In genomic region chr3:51097362-51097761, GRCm38 (mm10) we compare ENCODE assay signal across 12 mouse cellular contexts.
DNase-seq lines count a peak whose midpoint lies in the region; ATAC-seq and TF ChIP-seq lines count a peak whose summit lies in the region.
"Had no signal": no experiment of that assay in that cellular context is flagged by ENCODE, and none has a peak within 500 bp of the region (broad histone marks: within the 10 kb centered on the region; RNA-seq: fewer than 3 reads in every experiment).

No protein-coding gene starts in this region.

- no peaks in the 10 kb centered on the region for H3K36me3 ChIP-seq in hindbrain, embryonic 15.5 days
- no peaks in the 10 kb centered on the region for H3K36me3 ChIP-seq in midbrain, embryonic 12.5 days

- TF ChIP-seq POLR2A in brain, embryonic 14.5 days (IDR thresholded peaks at IDR 0.05; ENCODE audit: borderline replicate concordance, extremely low read depth, insufficient read depth, insufficient read length, poor library complexity, severe bottlenecking) = no peak

- H3K4me2 ChIP-seq in hindbrain, embryonic 15.5 days = no peak overlapping the region
- H3K4me2 ChIP-seq in midbrain, embryonic 12.5 days (replicated peaks) = no peak overlapping the region
- H3K4me2 ChIP-seq: heart, embryonic 11.5 days had no signal

- no peak overlapping the region for H3K9ac ChIP-seq in hindbrain, embryonic 15.5 days
- H3K9ac ChIP-seq in midbrain, embryonic 12.5 days (replicated peaks) = no peak overlapping the region

- peaks cover 29% of the 10 kb centered on the region for H3K4me1 ChIP-seq in hindbrain, embryonic 15.5 days (replicated peaks)
- peaks cover 27% of the 10 kb centered on the region for H3K4me1 ChIP-seq in midbrain, embryonic 12.5 days

- H3K4me3 ChIP-seq in hindbrain, embryonic 15.5 days = no peak overlapping the region
- H3K4me3 ChIP-seq in midbrain, embryonic 12.5 days = no peak overlapping the region

- peak overlapping the region; percentile 52 for H3K27ac ChIP-seq in hindbrain, embryonic 15.5 days (replicated peaks)
- peak overlapping the region; percentile 58 for H3K27ac ChIP-seq in midbrain, embryonic 12.5 days (replicated peaks)

- peak; percentile 90 for ATAC-seq in frontal cortex, adult (ENCODE audit: low TSS enrichment)
- no peak for ATAC-seq in hindbrain, embryonic 15.5 days (ENCODE audit: low FRiP score, low read depth)
- ATAC-seq in midbrain, embryonic 12.5 days (ENCODE audit: low FRiP score, low read depth) = 0 out of 2 replicates have a peak, but pooled peaks have one; percentile 44
- ATAC-seq: lung, postnatal 0 days had no signal

- no peak for TF ChIP-seq CTCF in brain, embryonic 14.5 days (IDR thresholded peaks at IDR 0.05; ENCODE audit: borderline replicate concordance, extremely low read depth, insufficient read depth, insufficient read length)

- H3K9me3 ChIP-seq in hindbrain, embryonic 15.5 days = no peaks in the 10 kb centered on the region
- H3K9me3 ChIP-seq in midbrain, embryonic 12.5 days = no peaks in the 10 kb centered on the region

- 61% methylated on average over 10 of the region's 10 CpGs for WGBS in hindbrain, embryonic 15.5 days
- 71% methylated on average over 10 of the region's 10 CpGs for WGBS in midbrain, embryonic 12.5 days

- DNase-seq in frontal cortex, postnatal 25 days (ENCODE audit: low spot score in 2 of 2) = no peak
- DNase-seq in brain, embryonic 14.5 days (ENCODE audit: low read depth) = peak; percentile 74
- no peak for DNase-seq in yolk sac, embryonic 10.5 days (ENCODE audit: low spot score)
- no peak for DNase-seq in thymus, postnatal 4 days
- no peak for DNase-seq in cerebellum, adult 11-12 months
- DNase-seq: kidney, postnatal 14 days; liver had no signal

- H3K27me3 ChIP-seq in hindbrain, embryonic 15.5 days = no peaks in the 10 kb centered on the region
- no peaks in the 10 kb centered on the region for H3K27me3 ChIP-seq in midbrain, embryonic 12.5 days
